Mouse (Mus musculus) frontal cortex, adult 2 months (tissue): ENCODE measurements around the gene Pfkm. TPM values are rescaled to one million over a fixed set of nuclear protein-coding genes. Genes with fewer than 3 reads are reported as not detected.

Source experiments
- DNase-seq, 2 experiments: peaks; one replicate each; pipeline ENCODE4 v3.0.0; 2022; ENCODE audit warnings: low spot score in 1 of 2; ENCODE audit errors: extremely low spot score in 1 of 2
- polyA plus RNA-seq: library from polyadenylated mRNA; depleted of rRNA; stranded (reverse); fragments of >200 nt; gene quantifications from 2 replicates; pipeline ENCODE4 v1.2.3, GENCODE M21; 2012; rRNA removed

Gene Pfkm
- 329 and 345 TPM in 2 replicates for polyA plus RNA-seq

GRCm38 (mm10) chr15:98092372-98093120, at the start of gene Pfkm:
Gene Pfkm (plus strand): TSS chr15:98092589.
- no peak for DNase-seq

DNA sequence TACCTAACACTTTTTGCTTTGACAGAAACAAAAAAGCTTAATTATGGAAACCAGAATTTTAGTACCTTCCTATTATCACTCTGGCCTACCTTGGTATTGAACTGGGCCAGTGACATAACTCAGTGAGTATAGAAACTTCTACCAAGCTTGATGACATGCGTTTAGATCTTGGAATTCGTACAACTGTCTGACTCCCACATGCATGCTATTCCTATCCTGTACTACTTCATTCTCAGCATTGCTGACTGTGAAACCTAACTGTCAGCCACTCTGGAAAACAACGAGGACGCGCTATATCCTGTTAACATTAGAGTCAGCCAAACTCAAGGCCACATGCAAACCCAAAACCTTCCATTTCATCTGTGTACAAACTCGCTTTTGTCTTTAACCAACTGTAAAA, 48.4 kb upstream of the Pfkm start:
- DNase-seq: peak in 1 of 2 experiments; percentile 28

DNA sequence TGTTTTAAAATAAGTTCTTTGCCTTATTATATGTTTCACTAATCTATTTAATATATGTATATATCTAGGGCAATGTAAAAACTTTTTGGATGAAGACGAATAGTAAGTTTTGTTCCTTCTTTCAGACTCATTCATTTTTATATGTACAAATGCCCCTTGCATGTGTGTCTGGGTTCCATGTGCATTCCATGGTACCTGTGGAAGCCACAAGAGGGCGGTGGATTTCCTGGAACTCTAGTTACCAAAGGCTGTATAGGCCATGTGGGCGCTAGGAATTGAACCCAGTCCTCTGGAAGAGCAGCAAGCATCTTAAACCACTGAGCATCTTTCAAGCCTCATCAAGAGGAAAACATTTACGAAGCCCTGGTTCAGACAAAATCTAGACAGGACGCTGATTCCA, 48.0 kb upstream of the Pfkm start:
- DNase-seq: no peak

GRCm38 (mm10) chr15:98048918-98049700, 43.3 kb upstream of the Pfkm start:
- DNase-seq: no peak

DNA sequence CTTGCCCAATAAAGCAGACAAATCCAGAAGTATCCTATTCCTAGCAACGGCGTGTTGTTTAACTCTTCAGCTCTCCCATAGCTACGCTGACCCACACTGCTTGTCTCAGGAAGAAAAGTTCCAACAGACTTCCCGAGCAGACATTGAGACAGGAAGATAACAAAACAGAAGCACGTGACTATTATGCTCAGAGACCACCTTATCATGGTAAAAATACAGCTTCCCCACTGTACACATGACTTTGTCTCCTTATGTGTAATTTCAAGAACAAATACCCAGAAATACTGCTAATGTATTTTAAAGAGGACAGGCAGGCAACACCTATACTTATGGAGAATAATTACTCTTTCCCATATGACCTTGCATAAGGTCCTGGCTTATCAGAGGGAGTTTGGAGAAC, 40.7 kb upstream of the Pfkm start:
- DNase-seq: no peak

- DNase-seq: peak in 1 of 2 experiments; percentile 63
Observed at GRCm38 (mm10) chr15:98055246-98055645, 37.1 kb upstream of the Pfkm start.

GRCm38 (mm10) chr15:98065881-98066280, 26.5 kb upstream of the Pfkm start:
- no peak for DNase-seq

DNA sequence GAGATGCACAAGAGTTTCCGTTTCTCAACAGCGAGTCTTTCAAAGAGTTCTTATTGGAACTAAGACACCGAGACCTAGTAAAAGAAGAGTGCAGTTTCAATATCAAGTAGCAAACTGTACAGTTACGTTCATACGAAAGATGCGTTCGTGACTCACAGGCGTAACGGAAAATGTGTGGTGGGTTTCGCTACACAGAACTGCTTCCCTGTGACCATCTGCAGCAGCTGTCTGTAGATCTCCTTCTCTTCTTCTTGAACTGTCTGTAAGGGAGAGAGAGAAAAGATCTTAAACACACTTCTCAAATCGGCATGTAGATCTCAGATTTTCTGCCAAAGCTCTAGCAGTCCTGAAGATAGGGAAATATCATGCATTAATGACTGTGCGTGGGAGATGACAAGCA, 25.8 kb upstream of the Pfkm start:
- no peak for DNase-seq

DNA sequence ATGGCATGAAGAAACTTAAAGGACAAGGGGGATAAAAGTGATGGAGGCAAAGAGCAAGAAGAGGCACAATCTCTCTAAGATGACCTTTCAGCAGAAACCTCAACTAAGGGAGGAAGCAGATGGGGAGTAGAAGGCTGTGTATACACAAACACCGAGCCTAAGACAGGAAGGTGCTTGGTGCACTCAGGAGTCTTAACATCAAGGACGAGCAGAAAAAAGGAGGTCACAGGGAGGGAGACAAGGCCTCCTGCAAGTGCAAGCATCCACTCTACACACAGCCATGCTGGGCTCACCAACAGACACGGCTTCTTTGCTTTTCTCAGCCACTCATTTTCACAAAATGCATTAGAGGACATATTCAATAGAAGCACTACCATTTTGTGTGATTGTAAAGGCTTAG, 24.9 kb upstream of the Pfkm start:
- no peak for DNase-seq

GRCm38 (mm10) chr15:98068506-98068905, 23.9 kb upstream of the Pfkm start:
- DNase-seq: no peak

- no peak for DNase-seq
Observed at GRCm38 (mm10) chr15:98069566-98070245, 22.7 kb upstream of the Pfkm start.

DNA sequence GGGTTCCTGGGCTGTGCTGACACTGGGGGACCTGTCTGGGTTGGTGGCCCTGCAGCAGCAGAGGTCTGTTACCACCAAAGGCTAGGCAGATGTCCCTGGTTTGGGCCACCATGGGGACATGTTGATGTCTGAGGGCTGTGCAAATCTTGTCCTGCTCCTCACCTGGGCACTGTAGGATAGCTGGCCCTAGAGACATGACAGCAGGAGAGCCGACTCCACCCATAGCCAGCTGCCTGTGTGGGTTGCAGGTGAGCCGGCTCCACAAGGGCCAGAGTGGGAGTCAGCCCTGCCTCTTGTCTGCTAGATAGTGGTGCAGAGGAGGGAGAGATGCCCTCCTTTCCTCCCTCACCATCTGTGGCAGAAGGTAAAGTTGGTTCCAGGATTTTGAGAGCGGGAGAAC, 22.0 kb upstream of the Pfkm start:
- DNase-seq: peak in 1 of 2 experiments; percentile 23

- no peak for DNase-seq
Observed at GRCm38 (mm10) chr15:98074521-98074920, 17.9 kb upstream of the Pfkm start.

DNA sequence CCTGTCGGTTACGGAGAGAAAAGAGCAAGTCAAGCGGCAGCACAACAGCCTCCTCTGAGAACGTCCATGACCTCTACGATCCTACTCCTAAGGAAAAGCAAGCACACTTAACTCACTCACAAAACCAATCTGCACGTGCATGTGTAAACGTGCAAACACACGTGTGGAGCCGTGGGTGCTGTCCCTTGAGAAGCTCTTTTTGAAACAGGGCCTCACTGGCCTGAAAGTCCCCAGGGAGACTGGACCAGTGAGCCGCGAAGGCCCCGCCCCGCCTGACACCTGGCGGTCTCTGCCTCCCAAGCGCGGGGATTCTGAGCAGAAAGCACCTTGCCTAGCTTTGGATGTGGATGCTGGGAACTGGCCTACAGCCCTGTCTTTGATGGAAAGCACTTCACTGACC, 17.4 kb upstream of the Pfkm start:
- no peak for DNase-seq

DNA sequence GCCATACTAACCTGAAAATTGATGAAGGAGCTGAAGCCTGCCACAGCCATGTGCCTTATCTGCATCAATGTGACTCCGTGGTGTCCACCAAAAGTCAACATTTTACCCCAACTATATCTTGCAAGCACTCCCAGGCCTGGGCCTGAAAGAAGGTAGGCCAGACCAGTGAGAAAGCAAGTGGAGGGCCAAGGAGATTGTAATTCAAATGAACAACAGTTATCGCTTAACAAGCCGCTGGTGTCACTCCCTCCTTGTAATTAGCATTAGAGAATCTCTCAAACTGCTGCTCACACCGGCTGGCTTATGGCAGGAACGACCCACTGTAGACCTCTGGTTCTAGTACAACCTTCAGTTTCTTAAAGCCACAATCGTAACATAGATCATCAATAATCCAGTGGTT, 15.5 kb upstream of the Pfkm start:
- no peak for DNase-seq

- no peak for DNase-seq
Observed at GRCm38 (mm10) chr15:98088889-98089288, 3.5 kb upstream of the Pfkm start.

DNA sequence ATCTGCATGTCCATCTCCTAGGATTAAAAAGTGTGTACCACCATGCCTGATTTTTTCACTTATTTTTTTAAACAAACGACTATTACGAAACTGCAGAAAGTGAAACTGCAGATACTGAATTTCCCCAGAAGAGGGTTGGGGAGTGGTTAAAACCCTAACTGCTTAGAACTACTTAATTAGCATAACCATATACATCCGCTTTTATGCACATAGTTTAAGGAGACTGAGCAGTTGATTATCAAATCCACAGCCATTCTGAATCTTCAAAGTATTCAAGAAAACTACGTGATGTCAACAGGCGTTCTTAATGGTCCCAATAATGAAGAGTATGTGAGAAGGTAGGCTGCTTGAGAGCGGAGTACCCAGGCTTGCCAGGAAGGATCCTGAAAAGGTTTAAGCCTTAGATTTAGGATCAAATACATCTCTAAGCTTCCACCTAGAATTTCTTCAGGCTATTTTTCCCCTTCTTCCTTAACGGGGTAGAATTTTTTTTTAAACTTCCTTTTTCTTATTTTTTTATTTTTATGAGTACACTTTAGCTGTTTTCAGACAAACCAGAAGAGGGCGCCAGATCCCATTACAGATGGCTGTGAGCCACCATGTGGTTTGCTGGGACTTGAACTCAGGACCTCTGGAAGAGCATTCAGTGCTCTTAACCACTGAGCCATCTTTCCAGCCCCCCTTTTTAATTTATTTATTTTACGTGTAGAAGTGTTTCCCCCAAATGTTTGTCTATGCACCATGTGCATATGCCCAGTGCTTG, 2.8 kb upstream of the Pfkm start:
- peak in 1 of 2 experiments; percentile 48 for DNase-seq

- no peak for DNase-seq
Observed at GRCm38 (mm10) chr15:98091841-98092240, 548 bp upstream of the Pfkm start.

GRCm38 (mm10) chr15:98093121-98094011, 977 bp downstream of the Pfkm start, which contains the start of gene Senp1:
Gene Senp1 (minus strand): TSS chr15:98093744.
- peak; percentile 76 to 90 for DNase-seq

DNA sequence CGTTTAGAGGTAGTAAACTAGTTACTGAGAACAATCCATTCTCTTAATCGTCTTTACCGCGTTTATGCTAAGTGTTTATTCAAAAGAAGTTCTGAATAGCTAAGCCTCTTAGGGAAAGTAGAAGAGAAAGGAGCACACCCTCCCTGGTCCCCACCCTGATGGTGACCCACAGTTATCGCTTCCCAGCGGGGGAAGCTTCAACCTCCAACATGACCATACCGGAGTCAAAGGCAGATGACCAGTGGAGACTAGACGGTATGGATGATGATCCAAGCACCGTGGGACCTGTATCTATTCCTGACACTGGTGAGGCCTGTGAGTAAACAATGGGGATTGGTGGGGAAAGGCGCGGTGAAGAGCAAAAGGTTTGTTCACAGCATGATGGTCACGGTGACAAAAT, 2.5 kb downstream of the Pfkm start:
- no peak for DNase-seq
